Mouse (Mus musculus) frontal cortex, postnatal 10 days (tissue): ENCODE measurements around the gene Bspry.

Source experiments
- DNase-seq, 2 experiments: peaks; one replicate each; pipeline ENCODE4 v3.0.0; 2022; ENCODE audit warnings: low spot score in 2 of 2, mixed read lengths in 1 of 2

The Bspry gene

GRCm38 (mm10) chr4:62516079-62516478 lies 36.2 kb downstream of the Bspry start:
- DNase-seq: no peak

GRCm38 (mm10) chr4:62516579-62516978 lies 36.7 kb downstream of the Bspry start:
- no peak for DNase-seq

- no peak for DNase-seq
These were observed 37.2 kb downstream of the Bspry start for GRCm38 (mm10) chr4:62517046-62517445.

- DNase-seq: no peak
These were observed 37.9 kb downstream of the Bspry start for GRCm38 (mm10) chr4:62517538-62518415.

- no peak for DNase-seq
These were observed 38.7 kb downstream of the Bspry start for GRCm38 (mm10) chr4:62518416-62519121.

GRCm38 (mm10) chr4:62519122-62519848 lies 39.4 kb downstream of the Bspry start:
- no peak for DNase-seq

- peak; percentile 63 to 78 for DNase-seq
These were observed 40.0 kb downstream of the Bspry start, which contains the start of gene Alad for GRCm38 (mm10) chr4:62519849-62520233. Gene Alad, minus strand, starts transcription at chr4:62519918.

GRCm38 (mm10) chr4:62520892-62521400 lies 41.1 kb downstream of the Bspry start:
- DNase-seq: no peak

- peak; percentile 95 to 96 for DNase-seq
These were observed 45.0 kb downstream of the Bspry start, which contains the start of the genes Pole3 and 4933430I17Rik for GRCm38 (mm10) chr4:62524651-62525488. Gene Pole3, minus strand, starts transcription at chr4:62525068. Gene 4933430I17Rik, plus strand, starts transcription at chr4:62525369.

GRCm38 (mm10) chr4:62525489-62525811 lies 45.6 kb downstream of the Bspry start:
- no peak for DNase-seq

GRCm38 (mm10) chr4:62526256-62526655 lies 46.4 kb downstream of the Bspry start:
- DNase-seq: no peak

- DNase-seq: no peak
These were observed 47.8 kb downstream of the Bspry start for GRCm38 (mm10) chr4:62527655-62528054.

- DNase-seq: no peak
These were observed 53.9 kb downstream of the Bspry start for GRCm38 (mm10) chr4:62533729-62534128.

- DNase-seq: no peak
These were observed 61.9 kb downstream of the Bspry start for GRCm38 (mm10) chr4:62541802-62542201.

- no peak for DNase-seq
These were observed 63.9 kb downstream of the Bspry start for GRCm38 (mm10) chr4:62543782-62544181.

- no peak for DNase-seq
These were observed 64.9 kb downstream of the Bspry start for GRCm38 (mm10) chr4:62544801-62545200.
